Mouse (Mus musculus) megakaryocyte, embryonic 14.5 days (primary cell): ENCODE data around the gene Sec23a.

Experiments
- FLI1 ChIP-seq: IDR thresholded peaks from 2 replicates; pipeline ENCODE4 v1.6.1; 2012; ENCODE audit warnings: low read length, inconsistent platforms, mixed read lengths
- GATA1 ChIP-seq: IDR thresholded peaks from 3 replicates; pipeline ENCODE4 v1.6.1; 2012; ENCODE audit warnings: mixed read lengths, low read length, inconsistent platforms, borderline replicate concordance

DNA sequence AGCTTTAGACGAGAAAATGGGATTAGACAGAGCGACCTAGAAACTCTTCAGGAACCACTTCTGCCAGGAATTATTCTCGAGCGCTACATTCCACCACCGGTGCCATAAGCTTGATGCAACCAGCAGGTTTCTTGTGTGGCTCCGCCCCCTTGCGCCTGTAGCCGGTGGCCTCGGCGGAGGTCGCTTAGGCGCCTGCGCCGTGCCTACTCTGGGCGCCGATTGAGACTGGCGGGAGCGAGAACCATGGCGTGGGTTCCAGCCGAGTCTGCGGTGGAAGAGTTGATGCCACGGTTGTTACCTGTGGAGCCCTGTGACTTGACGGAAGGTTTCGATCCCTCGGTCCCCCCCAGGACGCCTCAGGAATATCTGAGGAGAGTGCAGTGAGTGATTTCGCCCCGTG is 1.4 kb upstream of the Sec23a start, which contains the start of gene Gemin2:
- no peak for TF ChIP-seq GATA1
- no peak for TF ChIP-seq FLI1
